8 mouse cellular contexts compared by ENCODE assay signal in genomic region chr7:27978683-27979528, GRCm38 (mm10). TPM values are rescaled to one million over a fixed set of nuclear protein-coding genes. Genes with fewer than 3 reads are reported as not detected.
DNase-seq lines count a peak whose midpoint lies in the region; ATAC-seq and TF ChIP-seq lines count a peak whose summit lies in the region.

TSS of gene Zfp780b (minus strand) at chr7:27979171.

- H3K4me1 ChIP-seq in erythroblast, embryonic 14.5 days (ENCODE audit: control insufficient read depth), result peaks cover 24% of the 10 kb centered on the region
- H3K4me1 ChIP-seq in heart, embryonic 11.5 days (ENCODE audit: control insufficient read depth, insufficient read depth, low read length), result peaks cover 6% of the 10 kb centered on the region; the same call in 1 of the 2 replicates
- peaks cover 11% of the 10 kb centered on the region; the same call in 1 of the 2 replicates for H3K4me1 ChIP-seq in kidney, embryonic 16.5 days (ENCODE audit: insufficient read depth, low read length)
- peaks cover 2% of the 10 kb centered on the region; the same call in 1 of the 2 replicates for H3K4me1 ChIP-seq in liver, adult 2 months (ENCODE audit: control insufficient read depth, insufficient read depth, low read length)

- H3K36me3 ChIP-seq in C2C12 (ENCODE audit: control insufficient read depth, insufficient read depth) (peaks cover 4% of the 10 kb centered on the region), myocyte (ENCODE audit: control insufficient read depth, insufficient read depth) (peaks cover 4% of the 10 kb centered on the region)
- peaks cover 21% of the 10 kb centered on the region for H3K36me3 ChIP-seq in erythroblast, embryonic 14.5 days (ENCODE audit: control insufficient read depth)
- no peaks in the 10 kb centered on the region for H3K36me3 ChIP-seq in heart, embryonic 11.5 days (ENCODE audit: control insufficient read depth, insufficient read depth, low read length)
- peaks cover 13% of the 10 kb centered on the region for H3K36me3 ChIP-seq in kidney, embryonic 16.5 days (ENCODE audit: insufficient read depth, low read length)
- 0 out of 2 replicates have a peak, but pooled peaks cover 2% of the 10 kb centered on the region for H3K36me3 ChIP-seq in liver, adult 2 months (ENCODE audit: control insufficient read depth, insufficient read depth, low read length)
- no peaks in the 10 kb centered on the region for H3K36me3 ChIP-seq in splenic B cell, adult 2 months (ENCODE audit: control insufficient read depth, insufficient read depth, low read length, poor library complexity, severe bottlenecking)

- peak; percentile 88 for DNase-seq in brain, embryonic 14.5 days (ENCODE audit: low read depth)
- DNase-seq in liver, adult 2 months (ENCODE audit: extremely low read depth, low read depth, low spot score), result peak; percentile 86
- DNase-seq in splenic B cell, adult 2 months (ENCODE audit: low read depth, low spot score), result peak; percentile 78

- H3K9ac ChIP-seq in heart, embryonic 11.5 days (ENCODE audit: low read depth, low read length), result peak within 1 kb of the TSS; percentile 82
- H3K9ac ChIP-seq in kidney, embryonic 16.5 days (replicated peaks; ENCODE audit: low read length), result peak within 1 kb of the TSS; percentile 89
- H3K9ac ChIP-seq in liver, adult 2 months (ENCODE audit: low read depth, low read length), result peak within 1 kb of the TSS; percentile 76

- peak; percentile 18; the same call in 1 of the 2 replicates for TF ChIP-seq POLR2A in brain, embryonic 14.5 days (IDR thresholded peaks at IDR 0.05; ENCODE audit: borderline replicate concordance, extremely low read depth, insufficient read depth, insufficient read length, poor library complexity, severe bottlenecking)
- TF ChIP-seq POLR2A in liver, adult 2 months (IDR thresholded peaks at IDR 0.05; ENCODE audit: extremely low read depth, insufficient read depth, low read length), result 0 out of 2 replicates have a peak, but pooled peaks have one; percentile 12
- peak; percentile 43 for TF ChIP-seq POLR2A in myocyte (IDR thresholded peaks at IDR 0.05; ENCODE audit: insufficient read length, low read depth)

- H3ac ChIP-seq in C2C12 (ENCODE audit: control insufficient read depth, insufficient read length, low read depth), result peak within 1 kb of the TSS; percentile 89
- peak within 1 kb of the TSS; percentile 90 for H3ac ChIP-seq in myocyte (ENCODE audit: control insufficient read depth, insufficient read length)

- H3K79me2 ChIP-seq in C2C12 (ENCODE audit: control insufficient read depth, insufficient read depth), result peaks cover 25% of the 10 kb centered on the region
- peaks cover 5% of the 10 kb centered on the region; the same call in 1 of the 2 replicates for H3K79me2 ChIP-seq in liver, adult 2 months (ENCODE audit: control insufficient read depth, insufficient read depth, low read length)
- H3K79me2 ChIP-seq in myocyte (ENCODE audit: control insufficient read depth, insufficient read depth), result peaks cover 26% of the 10 kb centered on the region

- peaks cover 19% of the 10 kb centered on the region for H3K9me3 ChIP-seq in erythroblast, embryonic 14.5 days (ENCODE audit: control insufficient read depth, low read length)
- peaks cover 19% of the 10 kb centered on the region for H3K9me3 ChIP-seq in heart, embryonic 11.5 days (replicated peaks; ENCODE audit: control insufficient read depth, low read length)
- H3K9me3 ChIP-seq in kidney, embryonic 16.5 days (ENCODE audit: low read length), result peaks cover 19% of the 10 kb centered on the region

- H3K4me2 ChIP-seq in heart, embryonic 11.5 days, result peak within 1 kb of the TSS; percentile 94
- H3K4me2 ChIP-seq in kidney, embryonic 16.5 days (replicated peaks; ENCODE audit: low read depth, low read length), result peak within 1 kb of the TSS; percentile 79
- peak within 1 kb of the TSS; percentile 83 for H3K4me2 ChIP-seq in myocyte (ENCODE audit: low read depth)

- under 1% methylated on average over 29 of the region's 29 CpGs for WGBS in heart, embryonic 11.5 days (ENCODE audit: insufficient replicate concordance)
- under 1% methylated on average over 29 of the region's 29 CpGs for WGBS in kidney, embryonic 16.5 days
- WGBS in liver, adult 2 months, result under 1% methylated on average over 29 of the region's 29 CpGs

- H3K27me3 ChIP-seq in C2C12 (ENCODE audit: control insufficient read depth, insufficient read depth, insufficient read length) (no peaks in the 10 kb centered on the region), myocyte (ENCODE audit: control insufficient read depth, insufficient read depth, insufficient read length) (no peaks in the 10 kb centered on the region)
- H3K27me3 ChIP-seq in erythroblast, embryonic 14.5 days (ENCODE audit: control insufficient read depth), result no peaks in the 10 kb centered on the region
- no peaks in the 10 kb centered on the region for H3K27me3 ChIP-seq in heart, embryonic 11.5 days (ENCODE audit: control insufficient read depth, insufficient read depth, low read length)
- no peaks in the 10 kb centered on the region for H3K27me3 ChIP-seq in kidney, embryonic 16.5 days (ENCODE audit: insufficient read depth, low read length)
- H3K27me3 ChIP-seq in liver, adult 2 months (ENCODE audit: control insufficient read depth, insufficient read depth, low read length), result no peaks in the 10 kb centered on the region
- no peaks in the 10 kb centered on the region for H3K27me3 ChIP-seq in splenic B cell, adult 2 months (ENCODE audit: control insufficient read depth, insufficient read depth, low read length, poor library complexity, severe bottlenecking)

- peak; percentile 77 for ATAC-seq in heart, embryonic 11.5 days (replicated peaks; ENCODE audit: insufficient number of reproducible peaks, low FRiP score, low TSS enrichment)
- peak; percentile 90 for ATAC-seq in kidney, embryonic 16.5 days (ENCODE audit: low FRiP score, low TSS enrichment)

- peak within 1 kb of the TSS; percentile 41 for H3K4me3 ChIP-seq in C2C12 (ENCODE audit: insufficient read depth, poor library complexity, severe bottlenecking)
- H3K4me3 ChIP-seq in erythroblast, embryonic 14.5 days (replicated peaks), result peak within 1 kb of the TSS; percentile 84
- peak within 1 kb of the TSS; percentile 60 for H3K4me3 ChIP-seq in heart, embryonic 11.5 days (ENCODE audit: low read depth, low read length)
- peak within 1 kb of the TSS; percentile 82 for H3K4me3 ChIP-seq in kidney, embryonic 16.5 days (ENCODE audit: low read length)
- peak within 1 kb of the TSS; percentile 59 for H3K4me3 ChIP-seq in liver, adult 2 months (ENCODE audit: insufficient read depth, low read depth, low read length)
- H3K4me3 ChIP-seq in myocyte, result peak within 1 kb of the TSS; percentile 56

- peaks cover 8% of the 10 kb centered on the region for H3K79me3 ChIP-seq in C2C12 (ENCODE audit: low read depth)

- TF ChIP-seq CTCF in C2C12 (IDR thresholded peaks at IDR 0.05; ENCODE audit: control insufficient read depth, insufficient read depth, insufficient read length), result no peak
- no peak for TF ChIP-seq CTCF in brain, embryonic 14.5 days (IDR thresholded peaks at IDR 0.05; ENCODE audit: borderline replicate concordance, extremely low read depth, insufficient read depth, insufficient read length)
- no peak for TF ChIP-seq CTCF in liver, adult 2 months (IDR thresholded peaks at IDR 0.05; ENCODE audit: low read depth, low read length)

- peak within 1 kb of the TSS; percentile 62 for H3K27ac ChIP-seq in heart, embryonic 11.5 days (ENCODE audit: low read depth, low read length)
- peak within 1 kb of the TSS; percentile 94 for H3K27ac ChIP-seq in kidney, embryonic 16.5 days (ENCODE audit: low read length)
- peak within 1 kb of the TSS; percentile 41 for H3K27ac ChIP-seq in liver, adult 2 months (replicated peaks; ENCODE audit: insufficient read depth, low read depth, low read length)

TF ChIP-seq in C2C12, 6 proteins besides CTCF, POLR2A, EP300 and RAD21:
- no peak for TF ChIP-seq MYOG (IDR thresholded peaks at IDR 0.05; ENCODE audit: control insufficient read depth, extremely low read depth, insufficient read length)
- TF ChIP-seq CEBPB (IDR thresholded peaks at IDR 0.05; ENCODE audit: low read depth), result no peak
- TF ChIP-seq FOSL1 (IDR thresholded peaks at IDR 0.05; ENCODE audit: insufficient read depth, low read length, poor library complexity, severe bottlenecking), result no peak
- no peak for TF ChIP-seq MYOD1 (IDR thresholded peaks at IDR 0.05; ENCODE audit: control insufficient read depth, insufficient read length, low read depth)

TF ChIP-seq in myocyte, 11 proteins besides CTCF, POLR2A, EP300 and RAD21:
- TF ChIP-seq MYOD1 (IDR thresholded peaks at IDR 0.05; ENCODE audit: control insufficient read depth in 1 of 3, insufficient read length in 2 of 3, low read depth in 2 of 3), result no peak
- TF ChIP-seq POLR2AphosphoS2 (IDR thresholded peaks at IDR 0.05; ENCODE audit: insufficient read length, low read depth), result peak; percentile 52

RNA-seq across cellular contexts. Expression of gene Zfp780b, which starts in this region (rescaled TPM):
- polyA plus RNA-seq in C2C12 (2012; fragmentation: generic; extraction: Trizol), result 1.3 TPM
- 6.2 and 10.1 TPM in 2 replicates for polyA plus RNA-seq in brain, embryonic 14.5 days (2012; rRNA removed)
- not detected in 2 replicates for polyA plus RNA-seq in erythroblast, embryonic 14.5 days (2012)
- polyA plus RNA-seq in heart, embryonic 11.5 days (2014; fragmentation: Nextera tagmentation; extraction: Ambion mirVana), result 11.8 and 13.8 TPM in 2 replicates
- 19.0 and 22.7 TPM in 2 replicates for polyA plus RNA-seq in kidney, embryonic 16.5 days (2015; fragmentation: Nextera tagmentation; extraction: Ambion mirVana)
- total RNA-seq in liver, adult 2 months (2014; rRNA removed), result 8.9 and 9.2 TPM in 2 replicates
- polyA plus RNA-seq in liver, adult 2 months (2012; rRNA removed), result 1.2 and 1.3 TPM in 2 replicates
- 1.2 TPM for polyA plus RNA-seq in myocyte (2012; fragmentation: generic; extraction: Trizol)

Comparison
In these comparisons a context has a peak if more than half of its experiments do, and no peak if none do; other contexts are left out.
1. Peak in every context shown above with its lines: DNase-seq, ATAC-seq, H3K4me3 ChIP-seq and H3K27ac ChIP-seq.
2. H3K27ac ChIP-seq: peak in every context shown above with its lines; median percentile 94 in kidney, embryonic 16.5 days; 62 in heart, embryonic 11.5 days; 41 in liver, adult 2 months.